Mouse (Mus musculus) MEL (cell line): ENCODE results near the gene Bloc1s4. TPM values are rescaled to one million over a fixed set of nuclear protein-coding genes. Genes with fewer than 3 reads are reported as not detected.

Experiments
- DNase-seq: peaks from one replicate; pipeline ENCODE4 v3.0.0; 2011; ENCODE audit warnings: low read depth, low spot score
- H3K27ac ChIP-seq: 2 replicates; pipeline ENCODE4 v1.5.1; 2012; ENCODE audit warnings: low read depth, mild to moderate bottlenecking, control low read depth, low read length, moderate library complexity; ENCODE audit not compliant: control insufficient read depth
- H3K27me3 ChIP-seq, 2 experiments: fragments of 150-350 bp in 1 of 2; sonication (generic) in 1 of 2; 2 replicates each; pipeline ENCODE4 v1.6.1; 2012; ENCODE audit warnings: low read length in 2 of 2, mild to moderate bottlenecking in 2 of 2, improper control_type of control experiment in 1 of 2, moderate library complexity in 1 of 2; ENCODE audit not compliant: insufficient read depth in 2 of 2, control insufficient read depth in 1 of 2
- H3K36me3 ChIP-seq, 2 experiments: 2 replicates each; pipeline ENCODE4 v1.6.1; 2012 to 2014; ENCODE audit warnings: low read length in 2 of 2, improper control_type of control experiment in 1 of 2, inconsistent platforms in 1 of 2, mild to moderate bottlenecking in 1 of 2; ENCODE audit not compliant: insufficient read depth in 2 of 2, control insufficient read depth in 1 of 2
- H3K4me1 ChIP-seq, 2 experiments: fragments of 150-350 bp in 1 of 2; sonication (generic) in 1 of 2; 2 replicates each; pipeline ENCODE4 v1.6.1; 2012; ENCODE audit warnings: low read length in 2 of 2, improper control_type of control experiment in 1 of 2, mild to moderate bottlenecking in 1 of 2; ENCODE audit not compliant: insufficient read depth in 2 of 2, control insufficient read depth in 1 of 2
- H3K4me3 ChIP-seq, 2 experiments: fragments of 150-350 bp in 1 of 2; sonication (generic) in 1 of 2; 2 replicates each; pipeline ENCODE4 v1.5.1; 2012; ENCODE audit warnings: low read depth in 2 of 2, low read length in 2 of 2, mild to moderate bottlenecking in 2 of 2, moderate library complexity in 2 of 2, control low read depth in 1 of 2, improper control_type of control experiment in 1 of 2; ENCODE audit not compliant: control insufficient read depth in 1 of 2, insufficient read depth in 1 of 2
- H3K79me2 ChIP-seq: 2 replicates; pipeline ENCODE4 v1.6.1; 2012; ENCODE audit warnings: mild to moderate bottlenecking, low read length, moderate library complexity; ENCODE audit not compliant: control insufficient read depth, poor library complexity, insufficient read depth
- H3K9ac ChIP-seq: 2 replicates; pipeline ENCODE4 v1.6.1; 2012; ENCODE audit warnings: low read depth, mild to moderate bottlenecking, control low read depth, low read length, moderate library complexity; ENCODE audit not compliant: control insufficient read depth, poor library complexity, severe bottlenecking
- H3K9me3 ChIP-seq: fragments of 150-350 bp; sonication (generic); replicated peaks from 2 replicates; pipeline ENCODE4 v1.6.1; 2012; ENCODE audit warnings: mild to moderate bottlenecking, low read length, improper control_type of control experiment, moderate library complexity; ENCODE audit not compliant: insufficient read depth
- CTCF ChIP-seq, 3 experiments: IDR thresholded peaks in 2 of 3; conservative IDR thresholded peaks in 1 of 3; 2 replicates each; pipeline ENCODE4 v1.5.1; 2011 to 2012; ENCODE audit warnings: low read length in 3 of 3, low read depth in 2 of 3, mild to moderate bottlenecking in 2 of 3, improper control_type of control experiment in 1 of 3, inconsistent platforms in 1 of 3, mixed read lengths in 1 of 3, moderate library complexity in 1 of 3; ENCODE audit not compliant: control insufficient read depth in 1 of 3, insufficient read depth in 1 of 3, poor library complexity in 1 of 3, severe bottlenecking in 1 of 3
- E2F4 ChIP-seq: IDR thresholded peaks from 2 replicates; pipeline ENCODE4 v1.6.1; 2011; ENCODE audit warnings: low read depth, low read length, improper control_type of control experiment, borderline replicate concordance
- ELF1 ChIP-seq: IDR thresholded peaks from 2 replicates; pipeline ENCODE4 v1.6.1; 2014; ENCODE audit warnings: low read depth, mild to moderate bottlenecking, inconsistent platforms, low read length, improper control_type of control experiment, moderate library complexity
- ETS1 ChIP-seq: IDR thresholded peaks from 2 replicates; pipeline ENCODE4 v1.6.1; 2012; ENCODE audit warnings: low read depth, mild to moderate bottlenecking, inconsistent platforms, low read length, improper control_type of control experiment, moderate library complexity
- GABPA ChIP-seq: IDR thresholded peaks from 2 replicates; pipeline ENCODE4 v1.6.1; 2012; ENCODE audit warnings: low read depth, mild to moderate bottlenecking, inconsistent platforms, low read length, improper control_type of control experiment, moderate library complexity
- HCFC1 ChIP-seq: IDR thresholded peaks from 2 replicates; pipeline ENCODE4 v1.6.1; 2012; ENCODE audit warnings: low read depth, mild to moderate bottlenecking, inconsistent platforms, low read length, improper control_type of control experiment, moderate library complexity
- MAZ ChIP-seq: IDR thresholded peaks from 2 replicates; pipeline ENCODE4 v1.6.1; 2012; ENCODE audit warnings: low read depth, mild to moderate bottlenecking, inconsistent platforms, low read length, improper control_type of control experiment
- MXI1 ChIP-seq: IDR thresholded peaks from 2 replicates; pipeline ENCODE4 v1.6.1; 2011; ENCODE audit warnings: mild to moderate bottlenecking, low read depth, low read length, improper control_type of control experiment
- MYC ChIP-seq: IDR thresholded peaks from 2 replicates; pipeline ENCODE4 v1.6.1; 2011; ENCODE audit warnings: low read depth, mild to moderate bottlenecking, low read length, improper control_type of control experiment, moderate library complexity
- NRF1 ChIP-seq: IDR thresholded peaks from 2 replicates; pipeline ENCODE4 v1.6.1; 2014; ENCODE audit warnings: low read depth, mild to moderate bottlenecking, inconsistent platforms, low read length, improper control_type of control experiment, moderate library complexity; ENCODE audit not compliant: poor library complexity, insufficient read depth, severe bottlenecking
- POLR2AphosphoS2 ChIP-seq: IDR thresholded peaks from 2 replicates; pipeline ENCODE4 v1.6.1; 2011; ENCODE audit warnings: low read length, improper control_type of control experiment
- RCOR1 ChIP-seq: IDR thresholded peaks from 2 replicates; pipeline ENCODE4 v1.6.1; 2012; ENCODE audit warnings: low read depth, mild to moderate bottlenecking, inconsistent platforms, low read length, improper control_type of control experiment
- SIN3A ChIP-seq: IDR thresholded peaks from 2 replicates; pipeline ENCODE4 v1.6.1; 2012; ENCODE audit warnings: low read length, improper control_type of control experiment, inconsistent platforms
- TBP ChIP-seq: IDR thresholded peaks from 2 replicates; pipeline ENCODE4 v1.8.0; 2011; ENCODE audit warnings: low read depth, low read length, improper control_type of control experiment
- UBTF ChIP-seq: IDR thresholded peaks from 2 replicates; pipeline ENCODE4 v1.6.1; 2012; ENCODE audit warnings: low read depth, mild to moderate bottlenecking, inconsistent platforms, low read length, improper control_type of control experiment, moderate library complexity, borderline replicate concordance; ENCODE audit not compliant: insufficient read depth
- USF2 ChIP-seq, 2 experiments: IDR thresholded peaks; 2 replicates each; pipeline ENCODE4 v1.6.1; 2011 to 2012; ENCODE audit warnings: improper control_type of control experiment in 2 of 2, low read length in 2 of 2, borderline replicate concordance in 1 of 2, inconsistent platforms in 1 of 2, low read depth in 1 of 2, mild to moderate bottlenecking in 1 of 2; ENCODE audit not compliant: insufficient read depth in 1 of 2
- ZC3H11A ChIP-seq: IDR thresholded peaks from 2 replicates; pipeline ENCODE4 v1.6.1; 2012; ENCODE audit warnings: low read depth, mild to moderate bottlenecking, inconsistent platforms, low read length, improper control_type of control experiment
- ZMIZ1 ChIP-seq: IDR thresholded peaks from 2 replicates; pipeline ENCODE4 v1.6.1; 2012; ENCODE audit warnings: low read depth, mild to moderate bottlenecking, inconsistent platforms, low read length, improper control_type of control experiment, moderate library complexity
- polyA plus RNA-seq, 2 experiments: library from polyadenylated mRNA; stranded (reverse) in 1 of 2; unstranded in 1 of 2; fragments of >175 nt in 1 of 2; fragments of >200 nt in 1 of 2; gene quantifications; 2 replicates each; pipeline versions ENCODE4 v1.2.1 to v1.2.4; 2012; ENCODE audit warnings: low replicate concordance in 2 of 2, low read depth in 1 of 2; ENCODE audit not compliant: insufficient read length in 2 of 2, insufficient read depth in 1 of 2, missing spikeins in 1 of 2
- total RNA-seq: library from RNA; depleted of rRNA; stranded (reverse); fragments of 300-350 nt; gene quantifications from 2 replicates; pipeline ENCODE4 v1.2.3, GENCODE M21; 2012

Gene Bloc1s4
- total and polyA plus RNA-seq, 3 experiments: 29.8 to 32.9 TPM; not detected in 1

- Histone ChIP-seq H3K9me3 (no peaks in the 10 kb centered on the region), H3K4me1 (no peaks in the 10 kb centered on the region), H3K4me3 (no peak overlapping the region), H3K79me2 (no peaks in the 10 kb centered on the region), H3K9ac (no peak overlapping the region), H3K36me3 (no peaks in the 10 kb centered on the region), H3K27me3 (no peaks in the 10 kb centered on the region; a peak in 1 of 4 replicates)
- DNase-seq: no peak
- TF ChIP-seq POLR2AphosphoS2: no peak
- TF ChIP-seq UBTF: no peak
- no peak for TF ChIP-seq TBP
- no peak for TF ChIP-seq MXI1
- TF ChIP-seq ZC3H11A: no peak
- no peak for TF ChIP-seq USF2 (IDR thresholded peaks at IDR 0.05; ENCODE audit: borderline replicate concordance in 1 of 2, insufficient read depth in 1 of 2, low read depth in 1 of 2, low read length in 2 of 2)
- no peak for TF ChIP-seq MYC
- no peak for TF ChIP-seq NRF1
- no peak for TF ChIP-seq ZMIZ1
- no peak for TF ChIP-seq E2F4
- no peak for TF ChIP-seq SIN3A
- no peak for TF ChIP-seq ELF1
- no peak for TF ChIP-seq CTCF (IDR thresholded peaks at IDR 0.05 in 2 of 3, conservative IDR thresholded peaks at IDR 0.05 in 1 of 3; ENCODE audit: control insufficient read depth in 1 of 3, insufficient read depth in 1 of 3, low read depth in 2 of 3, low read length in 3 of 3, poor library complexity in 1 of 3, severe bottlenecking in 1 of 3)
- no peak for TF ChIP-seq MAZ
- no peak for TF ChIP-seq RCOR1
- TF ChIP-seq, all 39 proteins: peak for 0
- H3K27ac ChIP-seq: no peak overlapping the region
Observed at GRCm38 (mm10) chr5:36776021-36776575, 27.6 kb upstream of the Bloc1s4 start.

GRCm38 (mm10) chr5:36775317-36775716 lies 26.9 kb upstream of the Bloc1s4 start:
- no peak for DNase-seq
- Histone ChIP-seq H3K79me2 (no peaks in the 10 kb centered on the region), H3K9ac (no peak overlapping the region), H3K27me3 (no peaks in the 10 kb centered on the region; a peak in 1 of 4 replicates), H3K4me3 (no peak overlapping the region)
- TF ChIP-seq HCFC1 (no peak), GABPA (no peak), ETS1 (no peak), RCOR1 (no peak), MAZ (no peak)
- TF ChIP-seq, all 39 proteins: peak for 0
- H3K9me3 ChIP-seq: no peaks in the 10 kb centered on the region
- no peaks in the 10 kb centered on the region for H3K4me1 ChIP-seq
- no peaks in the 10 kb centered on the region for H3K36me3 ChIP-seq
- H3K27ac ChIP-seq: no peak overlapping the region
